Mouse (Mus musculus) neural tube, embryonic 12.5 days (tissue): Measurements from ENCODE around the gene Gm5089. TPM values are rescaled to one million over a fixed set of nuclear protein-coding genes. Genes with fewer than 3 reads are reported as not detected.

Source experiments
- ATAC-seq: fragments of 200-750 bp; cut with Nextera tagmentation; 2 replicates; pipeline ENCODE4 v1.8.0; 2017; ENCODE audit warnings: low read depth, mild to moderate bottlenecking, moderate TSS enrichment, moderate library complexity; ENCODE audit not compliant: low FRiP score
- H3K27ac ChIP-seq: fragments of 300-500 bp; sonication (generic); 2 replicates; pipeline ENCODE4 v1.5.1; 2016
- H3K27me3 ChIP-seq: fragments of 300-500 bp; sonication (generic); replicated peaks from 2 replicates; pipeline ENCODE4 v1.6.1; 2016; ENCODE audit warnings: mild to moderate bottlenecking
- H3K36me3 ChIP-seq: fragments of 300-500 bp; sonication (generic); 2 replicates; pipeline ENCODE4 v1.6.1; 2016; ENCODE audit warnings: mild to moderate bottlenecking
- H3K4me1 ChIP-seq: fragments of 300-500 bp; sonication (generic); 2 replicates; pipeline ENCODE4 v1.6.1; 2016
- H3K4me2 ChIP-seq: fragments of 300-500 bp; sonication (generic); replicated peaks from 2 replicates; pipeline ENCODE4 v1.6.1; 2016; ENCODE audit warnings: mild to moderate bottlenecking
- H3K4me3 ChIP-seq: fragments of 300-500 bp; sonication (generic); 2 replicates; pipeline ENCODE4 v1.5.1; 2016
- H3K9ac ChIP-seq: fragments of 300-500 bp; sonication (generic); 2 replicates; pipeline ENCODE4 v1.6.1; 2016; ENCODE audit warnings: mild to moderate bottlenecking
- H3K9me3 ChIP-seq: fragments of 300-500 bp; sonication (generic); 2 replicates; pipeline ENCODE4 v1.6.1; 2016; ENCODE audit warnings: mild to moderate bottlenecking
- WGBS: fragments of 180-500 bp; shearing (Covaris S2); methylation state at CpG from one replicate; pipeline ENCODE4 v1.1.7; 2016; 5-methylcytosine and 5-hydroxymethylcytosine counted together
- polyA plus RNA-seq: library from polyadenylated mRNA; unstranded; fragments of >200 nt; fragmentation: Nextera tagmentation; extraction: Ambion mirVana; gene quantifications from 2 replicates; pipeline ENCODE4 v1.2.1, GENCODE M21; 2016

Gene Gm5089
- polyA plus RNA-seq, 1 experiment from 2014 or later, result 1.3 TPM

DNA sequence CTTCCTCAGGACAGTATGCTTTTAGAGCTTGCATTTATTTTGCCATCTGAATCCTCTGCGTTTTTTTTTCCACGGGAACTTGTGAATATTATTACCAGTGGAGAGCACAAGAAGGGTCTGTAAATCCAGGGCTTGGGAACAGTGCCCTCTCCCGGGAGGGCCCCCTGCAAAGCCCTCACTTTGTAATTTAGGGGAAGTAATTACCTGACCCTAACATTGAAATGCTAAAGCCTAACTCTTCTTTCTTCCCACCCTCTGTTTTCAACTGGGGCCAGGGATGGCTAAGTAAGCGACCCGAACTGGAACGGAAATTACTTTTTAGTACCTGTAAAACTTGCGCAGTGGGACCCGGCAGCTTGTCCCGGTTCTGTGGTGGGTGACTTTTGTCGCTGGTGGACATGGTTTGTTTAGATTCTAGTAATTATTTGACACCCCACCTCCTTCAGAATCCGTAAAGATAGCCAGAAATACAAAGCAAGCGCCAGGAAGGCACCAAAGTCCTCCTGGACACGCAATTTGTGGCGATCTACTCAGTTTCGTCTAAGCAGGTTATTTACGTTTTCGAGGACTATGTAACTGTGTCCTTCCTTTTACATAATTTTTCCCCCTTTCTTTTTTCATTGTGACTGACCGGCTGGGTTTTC is 44.9 kb downstream of the Gm5089 start:
- peaks cover 65% of the 10 kb centered on the region for H3K27me3 ChIP-seq
- under 1% methylated on average over 18 of the region's 18 CpGs for WGBS
- no peak for ATAC-seq

GRCm38 (mm10) chr14:122405236-122405635 is 45.7 kb downstream of the Gm5089 start:
- H3K4me3 ChIP-seq, result no peak overlapping the region
- H3K27me3 ChIP-seq, result peaks cover 67% of the 10 kb centered on the region
- no peak overlapping the region for H3K9ac ChIP-seq
- 12% methylated on average over 12 of the region's 12 CpGs for WGBS
- H3K4me1 ChIP-seq, result peaks cover 39% of the 10 kb centered on the region
- ATAC-seq, result peak; percentile 27; the same call in 1 of the 2 replicates
- peak overlapping the region; percentile 79 for H3K4me2 ChIP-seq
- no peaks in the 10 kb centered on the region for H3K9me3 ChIP-seq
- no peak overlapping the region for H3K27ac ChIP-seq
- no peaks in the 10 kb centered on the region for H3K36me3 ChIP-seq

More for the DNA sequence above, 44.9 kb downstream of the Gm5089 start:
- Histone ChIP-seq H3K36me3 (no peaks in the 10 kb centered on the region), H3K27ac (peak overlapping the region; percentile 38; the same call in 1 of the 2 replicates), H3K9ac (peak overlapping the region; percentile 42), H3K4me3 (peak overlapping the region; percentile 36), H3K4me1 (peaks cover 39% of the 10 kb centered on the region), H3K9me3 (no peaks in the 10 kb centered on the region), H3K4me2 (peak overlapping the region; percentile 79)

GRCm38 (mm10) chr14:122404596-122405154 is 46.2 kb downstream of the Gm5089 start:
- peaks cover 39% of the 10 kb centered on the region for H3K4me1 ChIP-seq
- WGBS, result 66% methylated on average over 7 of the region's 7 CpGs
- 0 out of 2 replicates have a peak overlapping the region, but pooled peaks have one; percentile 19 for H3K4me2 ChIP-seq
- H3K9me3 ChIP-seq, result no peaks in the 10 kb centered on the region
- H3K27me3 ChIP-seq, result peaks cover 62% of the 10 kb centered on the region
- no peak overlapping the region for H3K27ac ChIP-seq
- no peaks in the 10 kb centered on the region for H3K36me3 ChIP-seq
- H3K9ac ChIP-seq, result no peak overlapping the region
- H3K4me3 ChIP-seq, result no peak overlapping the region
- no peak for ATAC-seq

- H3K27ac ChIP-seq, result no peak overlapping the region
- H3K36me3 ChIP-seq, result no peaks in the 10 kb centered on the region
- ATAC-seq, result no peak
- no peak overlapping the region for H3K4me3 ChIP-seq
- no peak overlapping the region for H3K9ac ChIP-seq
- no peaks in the 10 kb centered on the region for H3K9me3 ChIP-seq
- H3K4me2 ChIP-seq, result no peak overlapping the region
- 52% methylated on average over 3 of the region's 3 CpGs for WGBS
- H3K27me3 ChIP-seq, result peaks cover 55% of the 10 kb centered on the region
- peaks cover 39% of the 10 kb centered on the region for H3K4me1 ChIP-seq
Measured at GRCm38 (mm10) chr14:122403422-122403940, 47.4 kb downstream of the Gm5089 start.

DNA sequence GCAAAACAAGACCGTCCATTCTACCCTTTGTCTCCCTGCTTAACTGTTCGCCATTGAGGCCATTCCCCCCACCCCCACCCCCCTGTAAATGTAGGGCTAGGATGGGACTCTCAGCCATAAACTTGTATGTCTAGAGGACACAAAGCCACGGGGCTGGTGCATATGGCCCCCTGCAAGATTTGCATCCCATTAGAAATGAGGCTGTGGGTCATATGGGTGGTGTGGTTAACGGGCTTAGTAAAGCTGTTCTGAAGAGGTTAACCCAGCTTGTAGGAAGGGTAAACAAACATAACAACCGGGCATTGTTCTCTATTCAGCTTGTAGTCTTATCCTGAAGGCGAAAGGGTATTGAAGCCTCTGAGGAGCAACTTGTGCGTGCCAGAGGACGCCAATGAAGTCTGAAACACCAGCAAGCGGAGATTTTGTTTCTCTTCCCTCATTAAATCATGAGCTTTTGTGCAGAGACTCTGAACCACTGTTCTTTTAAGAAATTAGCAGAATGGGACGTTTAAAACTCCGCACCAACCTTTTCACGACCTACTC is 48.1 kb downstream of the Gm5089 start:
- Histone ChIP-seq H3K4me1 (peaks cover 39% of the 10 kb centered on the region), H3K4me3 (no peak overlapping the region), H3K4me2 (no peak overlapping the region; the same call in 1 of the 2 replicates), H3K36me3 (no peaks in the 10 kb centered on the region), H3K9me3 (no peaks in the 10 kb centered on the region), H3K9ac (no peak overlapping the region), H3K27me3 (peaks cover 49% of the 10 kb centered on the region), H3K27ac (no peak overlapping the region)
- ATAC-seq, result peak; percentile 15; the same call in 1 of the 2 replicates
- WGBS, result 13% methylated on average over 12 of the region's 12 CpGs

- WGBS, result 32% methylated on average over 11 of the region's 11 CpGs
- H3K36me3 ChIP-seq, result no peaks in the 10 kb centered on the region
- no peak overlapping the region for H3K9ac ChIP-seq
- ATAC-seq, result no peak
- no peak overlapping the region for H3K4me2 ChIP-seq
- no peak overlapping the region for H3K27ac ChIP-seq
- peaks cover 36% of the 10 kb centered on the region for H3K4me1 ChIP-seq
- H3K4me3 ChIP-seq, result no peak overlapping the region
- H3K27me3 ChIP-seq, result peaks cover 40% of the 10 kb centered on the region
- peaks cover 2% of the 10 kb centered on the region; the same call in 1 of the 2 replicates for H3K9me3 ChIP-seq
Measured at GRCm38 (mm10) chr14:122401886-122402285, 49.0 kb downstream of the Gm5089 start.

DNA sequence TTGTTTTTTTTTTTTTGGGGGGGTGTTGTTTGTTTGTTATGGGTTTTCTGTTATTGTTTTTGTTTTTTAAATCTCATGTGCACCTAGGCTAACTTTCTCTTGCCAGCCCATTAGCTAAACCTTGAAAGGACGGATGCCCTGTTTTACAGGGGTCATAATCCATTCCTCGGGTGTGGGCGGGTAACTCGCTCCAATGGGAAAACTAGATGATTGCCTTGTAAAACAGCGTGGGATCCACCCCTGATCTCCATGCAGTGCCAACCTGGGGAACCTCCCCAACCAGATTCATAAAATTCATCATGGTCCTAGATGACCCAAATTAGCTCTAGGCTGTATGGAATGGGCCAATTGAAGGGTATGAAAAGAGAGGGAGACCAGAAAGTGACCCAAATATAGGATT is 51.0 kb downstream of the Gm5089 start:
- Histone ChIP-seq H3K4me1 (peaks cover 19% of the 10 kb centered on the region; the same call in 1 of the 2 replicates), H3K9ac (no peak overlapping the region), H3K36me3 (no peaks in the 10 kb centered on the region), H3K27me3 (peaks cover 33% of the 10 kb centered on the region), H3K4me3 (no peak overlapping the region), H3K4me2 (no peak overlapping the region), H3K27ac (no peak overlapping the region), H3K9me3 (peaks cover 4% of the 10 kb centered on the region; the same call in 1 of the 2 replicates)
- no peak for ATAC-seq
- 31% methylated on average over 5 of the region's 5 CpGs for WGBS

- 58% methylated on average over 4 of the region's 4 CpGs for WGBS
- Histone ChIP-seq H3K4me1 (peaks cover 16% of the 10 kb centered on the region; the same call in 1 of the 2 replicates), H3K9me3 (peaks cover 4% of the 10 kb centered on the region; the same call in 1 of the 2 replicates), H3K9ac (no peak overlapping the region), H3K4me2 (no peak overlapping the region), H3K36me3 (no peaks in the 10 kb centered on the region), H3K27me3 (peaks cover 22% of the 10 kb centered on the region), H3K4me3 (no peak overlapping the region), H3K27ac (no peak overlapping the region)
- no peak for ATAC-seq
Measured at GRCm38 (mm10) chr14:122398676-122399075, 52.2 kb downstream of the Gm5089 start.

- ATAC-seq, result no peak
- 77% methylated on average over 1 of the region's 1 CpGs for WGBS
Measured at GRCm38 (mm10) chr14:122393119-122393518, 57.8 kb downstream of the Gm5089 start.

GRCm38 (mm10) chr14:122390935-122391334 is 60.0 kb downstream of the Gm5089 start:
- H3K9me3 ChIP-seq, result no peaks in the 10 kb centered on the region
- no peak overlapping the region for H3K27ac ChIP-seq
- peaks cover 6% of the 10 kb centered on the region; the same call in 1 of the 2 replicates for H3K4me1 ChIP-seq
- ATAC-seq, result no peak
- WGBS, result 62% methylated on average over 4 of the region's 4 CpGs
- no peak overlapping the region for H3K4me2 ChIP-seq
- peaks cover 6% of the 10 kb centered on the region; the same call in 1 of the 2 replicates for H3K27me3 ChIP-seq
- H3K4me3 ChIP-seq, result no peak overlapping the region
- no peak overlapping the region for H3K9ac ChIP-seq
- no peaks in the 10 kb centered on the region for H3K36me3 ChIP-seq

More at GRCm38 (mm10) chr14:122393119-122393518, 57.8 kb downstream of the Gm5089 start:
- H3K36me3 ChIP-seq, result no peaks in the 10 kb centered on the region
- no peak overlapping the region for H3K27ac ChIP-seq
- H3K9ac ChIP-seq, result no peak overlapping the region
- no peak overlapping the region for H3K4me3 ChIP-seq
- peaks cover 4% of the 10 kb centered on the region; the same call in 1 of the 2 replicates for H3K9me3 ChIP-seq
- peaks cover 6% of the 10 kb centered on the region; the same call in 1 of the 2 replicates for H3K4me1 ChIP-seq
- H3K27me3 ChIP-seq, result peaks cover 9% of the 10 kb centered on the region; the same call in 1 of the 2 replicates
- no peak overlapping the region for H3K4me2 ChIP-seq

- no peaks in the 10 kb centered on the region for H3K36me3 ChIP-seq
- 88% methylated on average over 13 of the region's 13 CpGs for WGBS
- no peak overlapping the region for H3K4me3 ChIP-seq
- no peak for ATAC-seq
- H3K27ac ChIP-seq, result no peak overlapping the region
- peaks cover 6% of the 10 kb centered on the region; the same call in 1 of the 2 replicates for H3K27me3 ChIP-seq
- no peaks in the 10 kb centered on the region for H3K9me3 ChIP-seq
- no peak overlapping the region for H3K4me2 ChIP-seq
- H3K4me1 ChIP-seq, result peaks cover 10% of the 10 kb centered on the region
- H3K9ac ChIP-seq, result no peak overlapping the region
Measured at GRCm38 (mm10) chr14:122389684-122390370, 61.1 kb downstream of the Gm5089 start.
